Mouse (Mus musculus): ENCODE data around the gene Chaf1a. TPM values are rescaled to one million over a fixed set of nuclear protein-coding genes. Genes with fewer than 3 reads are reported as not detected.
"Not testable (repeated sequence)": the region's sequence is repeated elsewhere in the genome, so short reads cannot be mapped to it uniquely, and the experiment has no call there.

Chaf1a gene
- polyA plus RNA-seq, 1 experiment from 2014 or later, result 9.2 TPM

DNA sequence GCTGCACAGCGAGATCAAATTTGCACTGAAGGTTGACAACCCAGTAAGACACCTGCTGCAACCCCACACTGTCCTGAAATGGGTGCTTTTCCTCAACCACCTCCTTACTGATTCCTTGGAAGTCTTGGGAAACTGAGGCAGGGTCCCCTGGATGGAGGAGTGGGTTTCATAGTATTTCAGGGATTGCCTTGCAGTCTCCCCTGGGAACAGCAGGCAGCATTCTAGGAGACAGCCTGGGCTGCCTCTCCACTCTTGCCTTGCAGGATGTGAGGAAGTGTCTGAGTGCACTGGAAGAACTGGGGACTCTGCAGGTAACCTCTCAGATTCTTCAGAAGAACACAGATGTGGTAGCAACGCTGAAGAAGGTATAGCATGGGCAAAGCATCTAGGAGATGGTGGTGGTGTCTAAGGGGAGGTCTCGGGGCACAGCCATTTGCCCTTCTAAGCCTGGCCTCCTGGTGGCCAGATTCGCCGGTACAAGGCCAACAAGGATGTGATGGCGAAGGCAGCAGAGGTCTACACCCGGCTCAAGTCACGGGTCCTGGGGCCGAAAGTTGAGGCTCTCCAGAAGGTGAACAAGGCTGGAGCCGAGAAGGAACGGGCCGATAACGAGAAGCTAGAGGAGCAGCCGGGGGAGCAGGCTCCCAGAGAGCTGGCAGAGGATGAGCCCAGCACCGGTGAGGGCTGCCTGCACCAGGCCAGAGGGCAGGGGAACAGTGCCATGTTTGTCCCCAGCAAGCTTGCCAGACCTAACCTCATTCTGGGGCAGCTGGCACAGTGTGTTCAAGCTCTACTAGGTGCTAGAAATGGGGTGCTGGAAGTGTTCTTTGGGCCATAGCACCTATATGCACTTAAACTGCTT is 58.7 kb downstream of the Chaf1a start:
- 93% methylated on average over 15 of the region's 15 CpGs for WGBS
- no peak overlapping the region for H3K27ac ChIP-seq (replicated peaks in 1 of 2; ENCODE audit: control insufficient read depth in 1 of 2, insufficient read depth in 1 of 2, low read depth in 2 of 2, low read length in 2 of 2)
- H3K4me2 ChIP-seq (ENCODE audit: low read length), result no peak overlapping the region
- no peaks in the 10 kb centered on the region for H3K27me3 ChIP-seq (ENCODE audit: control insufficient read depth, insufficient read depth, low read length)
- H3K36me3 ChIP-seq (ENCODE audit: control insufficient read depth, insufficient read depth, low read length), result peaks cover 92% of the 10 kb centered on the region
- H3K9me3 ChIP-seq (ENCODE audit: control insufficient read depth, low read length), result no peaks in the 10 kb centered on the region
- no peak overlapping the region for H3K9ac ChIP-seq (ENCODE audit: low read length)
- no peak overlapping the region for H3K4me3 ChIP-seq (ENCODE audit: control insufficient read depth in 1 of 2, insufficient read depth in 1 of 2, low read depth in 1 of 2, low read length in 2 of 2)
- no peak for ATAC-seq (ENCODE audit: insufficient number of reproducible peaks, insufficient read depth, low FRiP score, low read depth)
- no peaks in the 10 kb centered on the region for H3K4me1 ChIP-seq (ENCODE audit: control insufficient read depth in 2 of 2, insufficient read depth in 2 of 2, low read length in 2 of 2)

DNA sequence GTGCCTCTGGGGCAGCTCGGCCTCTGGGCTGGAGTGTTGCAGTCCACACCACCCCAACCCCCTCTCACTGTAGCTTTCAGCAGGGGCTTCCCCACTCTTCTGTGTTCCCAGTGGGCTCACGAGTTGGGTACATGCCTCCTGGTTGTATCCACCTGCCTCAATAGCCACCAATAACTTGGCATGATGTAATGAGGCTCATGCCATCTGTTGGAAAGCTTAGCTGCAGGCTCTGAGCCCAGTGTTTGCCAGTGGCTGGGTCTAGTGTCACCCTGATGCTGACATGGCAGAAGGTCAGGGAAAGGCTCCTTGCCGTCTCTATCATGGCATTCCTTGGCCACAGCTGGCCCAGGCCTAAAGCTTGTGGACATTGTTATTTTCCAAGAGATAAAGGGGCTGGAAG is 60.6 kb downstream of the Chaf1a start:
- Histone ChIP-seq H3K4me3 (ENCODE audit: control insufficient read depth in 1 of 2, insufficient read depth in 1 of 2, low read depth in 1 of 2, low read length in 2 of 2) (no peak overlapping the region), H3K27ac (replicated peaks in 1 of 2; ENCODE audit: control insufficient read depth in 1 of 2, insufficient read depth in 1 of 2, low read depth in 2 of 2, low read length in 2 of 2) (no peak overlapping the region), H3K4me2 (ENCODE audit: low read length) (no peak overlapping the region), H3K36me3 (ENCODE audit: control insufficient read depth, insufficient read depth, low read length) (peaks cover 79% of the 10 kb centered on the region), H3K9me3 (ENCODE audit: control insufficient read depth, low read length) (no peaks in the 10 kb centered on the region), H3K27me3 (ENCODE audit: control insufficient read depth, insufficient read depth, low read length) (no peaks in the 10 kb centered on the region), H3K9ac (ENCODE audit: low read length) (no peak overlapping the region), H3K4me1 (ENCODE audit: control insufficient read depth in 2 of 2, insufficient read depth in 2 of 2, low read length in 2 of 2) (no peaks in the 10 kb centered on the region)
- 93% methylated on average over 3 of the region's 3 CpGs for WGBS
- no peak for ATAC-seq (ENCODE audit: insufficient number of reproducible peaks, insufficient read depth, low FRiP score, low read depth)

DNA sequence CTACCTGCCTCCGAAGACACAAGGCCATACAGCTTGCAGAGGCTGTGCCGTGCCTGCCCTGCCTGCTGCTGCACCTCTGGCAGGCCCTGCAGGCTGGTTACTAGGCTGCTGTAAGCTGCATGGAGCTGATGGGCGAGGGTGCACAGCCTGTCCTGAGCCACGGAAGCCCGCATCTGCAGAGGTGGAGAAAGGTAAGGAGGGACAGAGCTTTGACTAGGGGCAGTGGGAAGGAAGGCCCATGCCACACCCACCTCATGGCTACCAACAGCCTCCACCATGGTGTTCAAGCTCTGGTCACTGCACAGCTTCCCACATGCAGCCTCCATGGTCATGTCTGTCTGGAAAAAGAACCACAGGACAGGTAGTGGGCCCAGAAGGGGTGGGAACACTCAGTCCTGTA is 61.9 kb downstream of the Chaf1a start:
- no peak overlapping the region for H3K4me3 ChIP-seq (ENCODE audit: control insufficient read depth in 1 of 2, insufficient read depth in 1 of 2, low read depth in 1 of 2, low read length in 2 of 2)
- H3K27me3 ChIP-seq (ENCODE audit: control insufficient read depth, insufficient read depth, low read length), result no peaks in the 10 kb centered on the region
- H3K9ac ChIP-seq (ENCODE audit: low read length), result no peak overlapping the region
- H3K36me3 ChIP-seq (ENCODE audit: control insufficient read depth, insufficient read depth, low read length), result peaks cover 65% of the 10 kb centered on the region
- no peak for ATAC-seq (ENCODE audit: insufficient number of reproducible peaks, insufficient read depth, low FRiP score, low read depth)
- H3K4me1 ChIP-seq (ENCODE audit: control insufficient read depth in 2 of 2, insufficient read depth in 2 of 2, low read length in 2 of 2), result no peaks in the 10 kb centered on the region
- H3K4me2 ChIP-seq (ENCODE audit: low read length), result no peak overlapping the region
- H3K27ac ChIP-seq (replicated peaks in 1 of 2; ENCODE audit: control insufficient read depth in 1 of 2, insufficient read depth in 1 of 2, low read depth in 2 of 2, low read length in 2 of 2), result no peak overlapping the region
- WGBS, result 96% methylated on average over 5 of the region's 5 CpGs
- H3K9me3 ChIP-seq (ENCODE audit: control insufficient read depth, low read length), result no peaks in the 10 kb centered on the region

DNA sequence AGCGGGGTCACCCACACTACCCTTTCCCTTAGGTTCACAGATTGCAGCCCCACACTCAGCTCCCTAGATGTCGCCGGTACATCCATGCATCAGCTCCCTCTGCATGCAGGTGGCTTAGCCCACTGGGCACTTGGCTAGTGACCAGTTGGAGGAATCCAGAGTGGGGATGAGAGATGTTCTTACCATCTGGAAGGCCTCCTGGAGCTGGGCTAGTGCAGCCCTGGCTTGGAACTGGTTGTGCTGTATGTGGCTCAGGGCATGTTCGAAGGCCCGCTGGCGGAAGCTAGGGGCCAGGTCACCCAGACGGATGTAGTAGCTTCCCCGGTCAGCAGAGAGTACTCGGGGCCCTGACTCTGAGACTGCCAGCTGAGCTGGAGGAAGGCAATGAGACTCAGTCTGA is 62.7 kb downstream of the Chaf1a start:
- H3K36me3 ChIP-seq (ENCODE audit: control insufficient read depth, insufficient read depth, low read length), result peaks cover 57% of the 10 kb centered on the region
- no peaks in the 10 kb centered on the region for H3K9me3 ChIP-seq (ENCODE audit: control insufficient read depth, low read length)
- H3K27ac ChIP-seq (replicated peaks in 1 of 2; ENCODE audit: control insufficient read depth in 1 of 2, insufficient read depth in 1 of 2, low read depth in 2 of 2, low read length in 2 of 2), result no peak overlapping the region
- no peak overlapping the region for H3K4me2 ChIP-seq (ENCODE audit: low read length)
- WGBS, result 88% methylated on average over 9 of the region's 9 CpGs
- no peak overlapping the region for H3K9ac ChIP-seq (ENCODE audit: low read length)
- H3K27me3 ChIP-seq (ENCODE audit: control insufficient read depth, insufficient read depth, low read length), result no peaks in the 10 kb centered on the region
- no peak for ATAC-seq (ENCODE audit: insufficient number of reproducible peaks, insufficient read depth, low FRiP score, low read depth)
- H3K4me3 ChIP-seq (ENCODE audit: control insufficient read depth in 1 of 2, insufficient read depth in 1 of 2, low read depth in 1 of 2, low read length in 2 of 2), result no peak overlapping the region
- no peaks in the 10 kb centered on the region for H3K4me1 ChIP-seq (ENCODE audit: control insufficient read depth in 2 of 2, insufficient read depth in 2 of 2, low read length in 2 of 2)

DNA sequence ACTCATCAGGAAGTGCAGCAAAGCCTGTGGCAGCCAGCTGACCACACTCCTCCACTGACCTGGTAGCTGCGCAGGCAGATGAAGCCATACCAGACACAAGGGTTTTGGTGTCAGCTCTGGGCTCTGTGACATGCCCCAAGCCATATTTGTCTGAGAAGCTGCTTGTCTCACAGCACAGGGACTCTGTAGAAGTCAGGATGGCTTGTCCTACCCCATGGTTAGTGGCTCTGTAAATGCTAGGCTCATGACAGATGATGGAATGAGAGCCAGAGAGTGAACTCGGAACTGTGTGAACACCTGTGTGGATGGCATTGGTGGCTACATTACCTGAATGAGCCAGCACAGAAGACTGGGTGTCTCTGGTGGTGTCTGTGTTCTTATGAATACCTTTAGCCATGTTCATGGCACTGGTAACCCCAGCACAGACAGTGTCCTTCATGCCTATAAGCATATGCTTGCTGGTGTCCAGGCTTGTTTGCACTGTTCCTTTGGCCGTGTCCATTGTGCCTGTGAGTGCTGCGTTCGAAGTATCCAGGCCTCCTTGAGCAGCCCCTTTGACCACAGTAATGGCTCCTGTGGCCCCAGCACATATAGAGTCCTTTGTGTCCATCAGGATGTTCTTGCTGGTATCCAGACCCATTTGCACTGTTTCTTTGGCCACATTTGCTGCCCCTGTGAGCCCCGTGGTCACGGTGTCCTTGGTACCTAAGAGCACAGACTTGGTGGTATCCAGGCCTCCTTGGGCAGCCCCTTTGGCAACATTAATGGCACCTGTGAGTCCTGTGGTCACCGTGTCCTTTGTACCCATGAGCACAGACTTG is 63.4 kb downstream of the Chaf1a start:
- no peak overlapping the region for H3K27ac ChIP-seq (replicated peaks in 1 of 2; ENCODE audit: control insufficient read depth in 1 of 2, insufficient read depth in 1 of 2, low read depth in 2 of 2, low read length in 2 of 2)
- H3K36me3 ChIP-seq (ENCODE audit: control insufficient read depth, insufficient read depth, low read length), result peaks cover 50% of the 10 kb centered on the region
- 91% methylated on average over 8 of the region's 8 CpGs for WGBS
- H3K9me3 ChIP-seq (ENCODE audit: control insufficient read depth, low read length), result no peaks in the 10 kb centered on the region
- H3K4me1 ChIP-seq (ENCODE audit: control insufficient read depth in 2 of 2, insufficient read depth in 2 of 2, low read length in 2 of 2), result peaks cover 0 to 6% of the 10 kb centered on the region in 2 experiments; a peak in 1 of 4 replicates
- no peak for ATAC-seq (ENCODE audit: insufficient number of reproducible peaks, insufficient read depth, low FRiP score, low read depth)
- H3K9ac ChIP-seq (ENCODE audit: low read length), result no peak overlapping the region
- H3K27me3 ChIP-seq (ENCODE audit: control insufficient read depth, insufficient read depth, low read length), result no peaks in the 10 kb centered on the region
- H3K4me3 ChIP-seq (ENCODE audit: control insufficient read depth in 1 of 2, insufficient read depth in 1 of 2, low read depth in 1 of 2, low read length in 2 of 2), result no peak overlapping the region
- no peak overlapping the region for H3K4me2 ChIP-seq (ENCODE audit: low read length)

DNA sequence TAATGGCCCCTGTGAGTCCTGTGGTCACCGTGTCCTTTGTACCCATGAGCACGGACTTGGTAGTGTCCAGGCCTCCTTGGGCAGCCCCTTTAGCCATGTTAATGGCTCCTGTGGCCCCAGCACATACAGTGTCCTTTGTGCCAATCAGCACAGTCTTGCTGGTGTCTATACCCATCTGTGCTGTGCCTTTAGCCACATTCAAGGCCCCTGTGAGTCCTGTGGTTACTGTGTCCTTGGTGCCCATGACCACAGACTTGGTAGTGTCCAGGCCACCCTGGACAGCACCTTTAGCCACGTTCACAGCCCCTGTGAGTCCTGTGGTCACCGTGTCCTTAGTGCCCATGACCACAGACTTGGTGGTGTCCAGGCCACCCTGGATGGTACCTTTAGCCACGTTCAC is 64.6 kb downstream of the Chaf1a start:
- peaks cover 2 to 13% of the 10 kb centered on the region in 2 experiments; a peak in 3 of 4 replicates for H3K4me1 ChIP-seq (ENCODE audit: control insufficient read depth in 2 of 2, insufficient read depth in 2 of 2, low read length in 2 of 2)
- not testable (repeated sequence) for H3K9me3 ChIP-seq (ENCODE audit: control insufficient read depth, low read length); H3K27ac ChIP-seq (replicated peaks in 1 of 2; ENCODE audit: control insufficient read depth in 1 of 2, insufficient read depth in 1 of 2, low read depth in 2 of 2, low read length in 2 of 2); H3K4me2 ChIP-seq (ENCODE audit: low read length); H3K4me3 ChIP-seq (ENCODE audit: control insufficient read depth in 1 of 2, insufficient read depth in 1 of 2, low read depth in 1 of 2, low read length in 2 of 2); ATAC-seq (ENCODE audit: insufficient number of reproducible peaks, insufficient read depth, low FRiP score, low read depth); H3K9ac ChIP-seq (ENCODE audit: low read length); H3K27me3 ChIP-seq (ENCODE audit: control insufficient read depth, insufficient read depth, low read length)
- peaks cover 39% of the 10 kb centered on the region for H3K36me3 ChIP-seq (ENCODE audit: control insufficient read depth, insufficient read depth, low read length)
- 96% methylated on average over 2 of the region's 5 CpGs for WGBS

DNA sequence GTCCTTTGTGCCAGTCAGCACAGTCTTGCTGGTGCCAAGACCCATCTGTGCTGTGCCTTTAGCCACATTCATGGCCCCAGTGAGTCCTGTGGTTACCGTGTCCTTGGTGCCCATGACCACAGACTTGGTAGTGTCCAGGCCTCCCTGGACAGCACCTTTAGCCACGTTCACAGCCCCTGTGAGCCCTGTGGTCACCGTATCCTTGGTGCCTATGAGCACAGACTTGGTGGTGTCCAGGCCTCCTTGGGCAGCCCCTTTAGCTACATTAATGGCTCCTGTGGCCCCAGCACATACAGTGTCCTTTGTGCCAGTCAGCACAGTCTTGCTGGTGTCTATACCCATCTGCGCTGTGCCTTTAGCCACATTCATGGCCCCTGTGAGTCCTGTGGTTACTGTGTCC is 66.2 kb downstream of the Chaf1a start:
- Histone ChIP-seq H3K36me3 (ENCODE audit: control insufficient read depth, insufficient read depth, low read length) (peaks cover 22% of the 10 kb centered on the region), H3K4me1 (ENCODE audit: control insufficient read depth in 2 of 2, insufficient read depth in 2 of 2, low read length in 2 of 2) (peaks cover 2 to 14% of the 10 kb centered on the region in 2 experiments; a peak in 3 of 4 replicates)
- H3K4me3 ChIP-seq (ENCODE audit: control insufficient read depth in 1 of 2, insufficient read depth in 1 of 2, low read depth in 1 of 2, low read length in 2 of 2); H3K27ac ChIP-seq (replicated peaks in 1 of 2; ENCODE audit: control insufficient read depth in 1 of 2, insufficient read depth in 1 of 2, low read depth in 2 of 2, low read length in 2 of 2); H3K4me2 ChIP-seq (ENCODE audit: low read length); H3K27me3 ChIP-seq (ENCODE audit: control insufficient read depth, insufficient read depth, low read length); H3K9ac ChIP-seq (ENCODE audit: low read length); ATAC-seq (ENCODE audit: insufficient number of reproducible peaks, insufficient read depth, low FRiP score, low read depth); H3K9me3 ChIP-seq (ENCODE audit: control insufficient read depth, low read length): not testable (repeated sequence)
- WGBS, result 96% methylated on average over 4 of the region's 4 CpGs

Measured in heart, embryonic 14.5 days (tissue).